Mouse (Mus musculus) liver (tissue): ENCODE data around the gene Olfr344.

ENCODE experiments used
- DNase-seq: peaks from one replicate; pipeline ENCODE4 v3.0.0-alpha.2; 2020; ENCODE audit warnings: mixed read lengths

Gene Olfr344

DNA sequence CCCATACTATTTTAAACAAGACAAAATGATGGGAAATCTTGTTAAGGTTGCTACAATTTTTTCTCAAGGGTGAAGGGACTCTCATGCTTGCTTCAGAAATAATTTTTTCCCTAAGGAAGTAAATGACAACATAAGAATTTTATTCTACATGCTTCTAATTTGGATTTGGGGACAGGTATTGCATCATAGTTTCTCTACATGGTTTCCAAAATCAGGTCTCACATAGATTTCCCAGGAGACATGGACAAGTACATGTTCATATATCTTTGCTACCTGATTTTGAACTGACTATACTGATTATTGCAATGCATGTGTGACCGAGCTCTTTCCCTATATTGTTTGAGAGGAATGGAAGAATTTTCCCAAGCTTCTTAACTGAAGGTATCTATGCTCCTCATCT is at the start of gene Olfr344:
Gene Olfr344 (plus strand): TSS at position 301 of the 400 bp plus-strand sequence.
- no peak for DNase-seq

DNA sequence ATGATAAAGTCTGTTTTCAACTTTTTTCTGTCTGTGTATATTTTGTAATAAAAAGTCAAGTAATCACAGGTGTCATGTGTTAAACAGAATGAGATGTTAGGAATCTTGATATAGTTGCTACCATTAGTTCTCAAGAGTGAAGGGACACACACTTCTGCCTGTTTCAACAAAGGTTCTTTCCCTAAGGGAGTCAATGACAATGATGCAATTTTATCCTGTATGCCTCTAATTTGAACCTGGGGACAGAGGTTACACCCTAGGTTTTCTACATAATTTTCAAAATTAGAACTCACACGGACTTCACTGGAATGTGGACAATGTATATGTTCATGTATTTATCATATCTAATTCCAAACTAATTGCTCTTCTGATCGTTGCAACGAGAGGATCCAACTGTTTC is 41.8 kb upstream of the Olfr344 start, which contains the start of gene Olfr342:
Gene Olfr342 (plus strand): TSS at position 301 of the 400 bp plus-strand sequence.
- no peak for DNase-seq

DNA sequence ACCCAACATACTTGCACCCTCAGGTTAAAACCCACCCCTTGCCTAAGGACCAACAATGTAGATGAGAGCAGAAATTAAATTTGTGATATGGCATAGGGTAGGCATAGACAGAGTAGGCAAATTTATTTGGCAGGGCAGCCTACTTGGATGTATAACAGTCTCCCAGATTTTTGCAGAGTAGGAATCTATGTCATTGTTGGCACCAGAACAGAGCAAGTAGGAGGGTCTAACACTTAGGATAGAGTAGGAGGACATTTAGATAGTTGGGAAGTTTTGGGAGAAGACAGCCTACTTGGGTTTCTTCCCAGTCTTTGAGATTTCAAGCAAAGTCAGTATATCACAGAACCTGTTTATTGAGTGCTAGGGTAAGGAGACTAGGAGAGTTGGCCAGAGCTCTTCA is 1.3 kb upstream of the Olfr344 start:
- DNase-seq: no peak

- DNase-seq: no peak
These were observed 560 bp downstream of the Olfr344 start for GRCm38 (mm10) chr2:36567022-36567421.

GRCm38 (mm10) chr2:36567845-36568244 is 1.4 kb downstream of the Olfr344 start:
- no peak for DNase-seq
